Mouse (Mus musculus): Measurements from ENCODE around the gene Cracr2b. TPM values are rescaled to one million over a fixed set of nuclear protein-coding genes. Genes with fewer than 3 reads are reported as not detected.
"Not testable (repeated sequence)": the region's sequence is repeated elsewhere in the genome, so short reads cannot be mapped to it uniquely, and the experiment has no call there.

Gene Cracr2b
- total RNA-seq, 2 experiments from 2014 or later = 13.1 to 14.2 TPM

DNA sequence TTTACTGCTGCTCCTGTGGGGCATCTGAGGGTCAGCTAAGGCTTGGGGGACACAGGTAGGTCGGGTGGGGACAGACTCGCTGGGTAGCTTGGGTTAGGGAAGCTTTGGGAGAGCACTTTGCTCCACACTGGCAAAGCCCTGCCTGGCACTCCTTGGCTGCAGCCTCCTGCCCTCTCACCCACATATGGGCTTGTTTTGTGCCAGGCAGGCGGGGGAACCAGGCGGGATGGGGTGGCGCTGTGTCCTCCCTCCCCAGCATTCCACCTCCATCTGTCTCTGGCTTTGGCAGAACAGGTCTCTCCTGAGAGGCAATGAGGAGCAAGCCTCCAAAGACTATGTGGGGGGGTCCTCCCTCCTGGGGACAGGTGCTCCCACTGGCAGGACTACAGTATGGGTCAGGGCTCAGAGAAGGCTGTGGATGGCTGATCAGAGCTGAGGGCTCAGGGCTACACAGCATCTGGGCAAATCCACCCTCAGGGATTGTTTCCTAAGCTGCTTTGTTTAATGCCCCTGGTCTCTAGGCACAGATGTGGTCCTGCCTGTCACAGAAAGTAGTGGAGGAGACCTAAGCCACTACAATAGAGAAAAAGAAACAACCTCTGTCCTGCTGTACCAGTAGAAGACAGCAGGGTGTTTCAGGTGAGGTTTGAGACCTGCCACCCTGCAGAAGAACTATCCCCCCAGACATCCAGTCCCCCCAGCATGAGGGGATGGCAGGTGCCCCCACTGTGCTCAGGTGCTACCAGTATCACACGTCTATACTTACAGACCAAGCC lies 28.0 kb upstream of the Cracr2b start:
- no peak for DNase-seq (ENCODE audit: low spot score in 2 of 2)

DNA sequence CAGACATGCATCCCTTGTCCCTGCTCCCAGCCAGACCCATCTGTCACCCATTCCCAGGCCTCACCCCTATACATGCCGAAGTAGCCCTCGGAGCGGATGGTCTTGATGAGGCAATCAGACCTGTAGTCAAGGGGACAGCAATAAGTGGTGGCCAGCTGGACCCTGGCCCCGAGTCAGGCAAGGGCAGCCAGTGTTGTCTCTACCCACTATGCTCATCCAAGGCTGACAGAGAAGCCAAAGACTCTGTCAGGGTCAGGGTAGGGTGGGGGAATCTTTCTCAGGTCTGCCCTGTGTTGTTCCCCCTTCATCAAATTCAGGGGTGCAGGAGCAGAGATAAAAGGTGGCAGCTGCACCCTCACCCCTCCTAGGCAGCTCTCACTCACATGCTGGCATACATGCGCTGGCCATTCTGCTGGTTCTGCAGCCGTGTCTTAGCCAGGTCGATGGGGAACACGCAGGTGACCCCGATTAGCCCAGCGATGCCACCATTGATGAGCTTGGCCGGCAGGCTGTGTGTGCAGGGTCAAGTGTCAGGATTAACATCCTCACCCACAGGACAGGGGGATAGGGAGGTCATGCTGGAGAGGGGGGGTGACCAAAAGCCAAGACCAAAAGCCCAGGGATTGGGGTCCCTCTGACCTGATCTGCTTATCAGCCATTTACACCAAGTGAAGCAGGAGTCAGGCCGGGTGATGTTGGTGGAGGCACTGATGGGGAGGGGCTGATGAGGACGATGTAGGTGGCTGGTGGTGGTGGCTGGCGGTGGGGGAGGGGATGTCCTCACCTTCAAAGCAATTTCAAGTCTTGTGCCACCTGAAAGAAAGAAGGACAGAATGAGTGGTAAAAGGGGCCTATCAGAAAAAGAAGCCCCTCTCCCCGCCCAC lies 27.1 kb upstream of the Cracr2b start:
- DNase-seq (ENCODE audit: low spot score in 2 of 2) = no peak

DNA sequence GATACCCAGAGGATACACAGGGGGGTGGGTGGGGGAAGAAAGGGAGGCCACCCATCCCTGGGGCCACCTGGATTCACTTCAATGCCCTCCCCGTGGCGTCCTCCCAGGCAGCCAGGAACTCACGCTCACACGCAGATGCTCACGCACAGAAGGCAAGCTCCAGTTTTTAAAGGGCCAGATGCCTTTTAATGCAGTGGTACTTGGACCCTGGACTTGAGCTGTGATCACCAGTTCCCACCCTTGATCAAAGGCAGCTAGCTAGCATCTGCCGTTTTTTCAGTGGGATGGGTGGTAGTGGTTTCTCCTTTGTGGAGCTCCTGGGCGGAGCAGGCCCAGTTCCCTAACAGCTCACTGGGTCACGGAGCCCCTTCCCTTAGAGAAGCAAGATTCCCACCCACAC lies 26.4 kb upstream of the Cracr2b start:
- DNase-seq (ENCODE audit: low spot score in 2 of 2) = no peak

DNA sequence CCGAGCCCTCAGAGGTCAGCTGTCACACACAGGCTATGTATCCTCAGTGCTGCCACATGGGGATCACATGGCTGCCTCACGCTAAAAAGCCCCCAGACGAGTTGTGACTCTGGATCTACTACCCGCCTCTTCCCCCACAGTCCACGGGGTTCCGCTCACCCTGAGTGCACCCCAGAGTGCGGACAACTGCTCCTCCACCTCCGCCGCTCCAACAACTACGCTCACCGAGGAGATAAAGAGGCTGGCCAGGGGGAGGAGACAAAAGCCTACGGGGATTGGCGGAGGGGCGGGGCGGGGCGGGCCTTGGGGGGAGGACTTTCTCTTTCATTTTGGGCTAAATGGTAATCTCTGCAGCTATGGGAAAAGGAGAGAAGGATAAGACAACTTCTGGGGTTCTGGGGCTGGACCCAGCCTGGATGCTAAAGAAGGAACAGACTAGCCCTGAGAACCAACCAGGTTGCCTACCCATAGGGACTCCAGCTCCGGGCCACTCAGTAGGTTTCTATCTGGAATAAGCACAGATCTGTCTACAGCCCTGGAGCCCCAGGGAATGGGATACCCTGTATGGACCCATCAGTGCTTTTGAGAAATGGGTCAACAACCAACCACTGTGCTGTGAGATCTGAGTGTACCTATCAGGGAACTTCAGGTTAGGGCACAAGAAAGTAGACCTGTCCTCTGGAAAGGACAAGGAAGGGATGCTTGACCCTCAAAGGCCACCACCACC lies 25.6 kb upstream of the Cracr2b start:
- DNase-seq (ENCODE audit: low spot score in 2 of 2) = no peak

DNA sequence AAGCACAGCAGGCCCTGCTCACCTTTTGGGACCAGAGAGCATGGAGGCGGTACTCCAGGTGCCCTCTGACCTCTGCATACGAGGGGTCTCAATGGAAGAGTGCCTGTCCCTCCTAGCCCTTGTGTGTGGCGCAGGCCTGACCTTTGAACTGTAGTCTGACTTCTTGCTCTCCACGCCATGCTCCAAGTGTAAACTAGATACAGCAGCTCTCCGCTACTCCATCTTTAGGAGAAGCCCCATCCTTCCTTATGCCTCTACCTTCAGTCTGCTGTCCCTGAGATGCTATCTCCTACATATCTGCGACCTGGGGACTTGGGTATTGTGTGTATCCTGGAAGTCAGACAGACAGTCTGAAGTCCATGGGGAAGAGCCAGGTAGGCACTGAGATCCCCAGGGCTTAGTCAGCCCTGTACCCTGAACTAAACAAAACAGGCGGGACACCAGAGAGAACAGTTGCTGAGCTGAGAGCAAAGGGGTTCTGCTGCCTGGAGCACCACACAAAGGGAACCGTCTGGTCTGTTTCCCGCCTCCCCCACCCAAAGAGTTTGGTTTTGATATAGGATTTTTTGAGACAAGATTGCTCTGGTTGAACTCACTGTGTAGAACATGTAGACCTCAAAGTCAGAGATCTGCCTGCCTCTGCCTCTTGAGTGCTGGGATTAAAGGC lies 24.9 kb upstream of the Cracr2b start:
- no peak for DNase-seq (ENCODE audit: low spot score in 2 of 2)

DNA sequence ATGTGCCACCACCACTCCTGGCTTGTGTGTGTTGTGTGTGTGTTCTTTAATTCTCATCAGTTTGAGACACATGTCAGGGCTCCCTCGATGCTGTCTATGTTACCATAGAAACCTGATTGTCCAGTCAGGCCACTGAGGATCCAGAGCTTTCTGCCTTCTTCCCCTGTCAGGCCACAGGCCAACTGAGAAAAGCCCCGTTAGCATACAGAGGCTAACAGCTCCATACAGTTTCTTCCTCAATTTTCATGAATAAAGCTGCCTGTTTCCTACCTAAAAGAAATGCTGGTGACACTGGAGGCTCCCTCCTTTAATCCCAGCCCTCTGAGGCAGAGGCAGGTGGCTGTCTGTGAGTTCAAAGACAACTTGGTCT lies 24.4 kb upstream of the Cracr2b start:
- no peak for DNase-seq (ENCODE audit: low spot score in 2 of 2)

DNA sequence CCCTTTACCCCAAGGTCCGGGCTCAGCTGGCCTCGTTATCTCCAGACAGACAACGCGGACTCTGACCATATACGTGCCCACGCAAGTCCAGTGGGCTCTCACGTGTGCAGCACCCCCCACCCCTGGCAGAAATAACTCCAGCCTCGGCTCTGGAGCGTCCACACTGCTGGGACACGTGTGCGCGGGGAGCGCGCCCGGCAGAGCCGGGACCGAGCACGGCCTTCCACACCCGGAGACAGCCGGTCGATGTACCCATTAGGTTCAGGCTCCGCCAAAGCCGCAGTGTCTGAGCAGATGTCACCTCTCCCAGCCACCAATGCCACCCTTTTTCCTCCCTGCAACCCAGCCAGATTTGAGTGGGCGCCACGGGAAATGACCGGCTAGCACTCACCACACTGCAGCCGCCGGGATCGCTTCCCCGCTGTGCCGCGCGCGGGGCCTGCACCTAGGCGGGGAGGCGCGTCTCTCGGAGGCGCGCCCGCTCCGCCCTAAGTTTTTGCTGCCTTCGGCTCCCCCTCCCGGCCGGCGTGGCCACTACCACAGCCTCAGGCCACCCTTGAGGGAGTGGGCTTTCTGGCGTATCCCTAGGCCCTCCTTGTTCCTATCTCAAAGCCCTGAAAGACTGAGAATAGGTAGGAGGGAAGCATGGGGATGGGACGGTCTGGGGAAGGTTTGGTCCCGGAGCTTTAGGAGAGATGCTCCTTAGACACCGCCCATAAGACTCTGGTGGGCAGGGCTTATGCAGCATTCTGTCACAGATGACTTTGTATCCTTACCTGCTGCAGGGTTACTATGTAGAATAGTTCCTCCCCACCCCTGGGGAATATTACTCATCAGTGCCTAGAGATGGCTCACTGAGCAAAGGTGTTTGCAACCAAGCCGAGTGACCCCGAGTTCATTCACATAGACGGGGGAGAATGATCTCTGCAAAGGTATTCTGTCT lies 23.4 kb upstream of the Cracr2b start, which contains the start of gene Slc25a22:
Gene Slc25a22 (minus strand): TSS at position 715 of the 943 bp plus-strand sequence.
- DNase-seq (ENCODE audit: low spot score in 2 of 2) = peak; percentile 64 to 70

DNA sequence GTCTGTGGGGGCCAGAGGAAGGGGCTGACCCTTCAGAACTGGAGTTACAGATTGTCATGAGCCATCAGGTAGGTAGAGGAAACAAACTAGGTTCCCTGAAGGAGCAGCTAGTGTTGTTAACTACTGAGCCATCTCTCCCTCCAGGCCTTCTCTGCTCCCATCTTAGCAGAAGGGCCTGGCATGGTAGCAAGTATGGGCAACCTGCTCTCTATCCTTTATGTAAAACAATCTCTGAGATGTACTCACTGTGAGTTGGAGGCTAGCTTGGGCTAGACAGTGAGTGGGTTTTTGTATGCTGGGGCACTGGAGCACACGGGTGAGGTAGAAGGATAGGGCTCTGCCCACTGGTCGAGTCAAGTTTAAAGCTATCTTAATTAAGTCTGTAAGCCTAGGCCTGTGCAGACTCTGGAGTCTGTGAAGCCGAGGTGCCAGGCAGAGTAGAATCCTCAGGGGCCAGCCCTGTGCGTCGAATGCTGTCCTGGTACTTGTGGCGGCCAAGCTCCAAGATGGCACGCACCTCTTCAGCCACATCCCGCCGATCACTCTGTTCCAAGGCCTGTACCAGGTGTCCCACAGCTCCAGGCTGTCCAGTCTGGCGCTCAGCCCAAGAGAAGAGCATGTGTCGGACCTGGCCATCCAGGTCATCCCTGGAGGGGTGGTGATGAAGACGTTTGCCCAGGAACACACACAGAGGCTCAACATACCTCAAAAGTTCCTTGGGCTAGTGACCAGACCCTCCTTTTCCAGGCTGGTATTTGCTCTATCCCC lies 22.5 kb upstream of the Cracr2b start:
- DNase-seq (ENCODE audit: low spot score in 2 of 2) = no peak

DNA sequence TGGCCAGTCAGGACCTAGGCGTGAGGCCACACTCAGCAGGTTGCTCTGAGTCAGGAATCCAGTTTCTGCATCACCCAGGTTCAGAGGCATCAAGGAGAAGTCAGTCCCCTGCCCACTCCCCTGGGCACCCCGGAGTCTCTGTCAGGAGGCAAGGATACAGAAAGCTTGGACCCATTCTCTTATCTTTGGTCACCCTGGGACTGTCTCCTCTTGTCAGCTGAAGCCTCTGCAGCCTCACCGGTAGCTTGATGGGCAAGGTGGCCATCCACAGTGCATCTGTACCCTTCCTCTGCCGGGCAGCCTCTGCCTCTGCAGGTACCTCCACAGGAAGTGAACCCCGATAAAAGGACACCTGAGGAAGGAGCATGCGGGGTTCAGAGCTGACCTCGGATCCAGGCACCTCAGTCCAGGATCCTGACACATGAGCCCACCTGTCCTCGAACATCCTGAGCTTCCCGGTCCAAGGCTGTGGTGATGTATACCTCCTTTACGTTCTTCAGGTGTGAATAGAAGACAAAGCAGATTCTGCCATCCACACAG lies 21.7 kb upstream of the Cracr2b start:
- no peak for DNase-seq (ENCODE audit: low spot score in 2 of 2)

DNA sequence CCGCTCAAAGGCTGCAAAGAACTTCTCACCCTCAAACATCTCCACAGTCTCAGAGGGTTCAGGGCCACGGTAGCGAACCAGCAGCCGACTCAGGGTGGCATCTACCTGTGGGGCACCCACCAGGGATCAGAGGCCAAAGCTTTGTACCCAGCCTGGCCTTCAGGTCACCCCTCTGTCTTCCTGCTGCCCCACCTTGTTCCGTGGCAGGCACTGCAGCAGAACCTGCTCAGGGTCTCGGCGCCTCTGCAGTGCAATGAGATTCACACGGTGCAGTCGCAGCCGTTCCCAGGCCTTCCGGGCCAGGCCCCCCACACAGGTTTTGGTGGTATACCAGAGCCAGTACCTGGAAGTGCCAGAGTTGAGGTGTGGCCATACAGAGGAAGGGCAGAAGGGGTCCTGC lies 21.1 kb upstream of the Cracr2b start:
- DNase-seq (ENCODE audit: low spot score in 2 of 2) = no peak

DNA sequence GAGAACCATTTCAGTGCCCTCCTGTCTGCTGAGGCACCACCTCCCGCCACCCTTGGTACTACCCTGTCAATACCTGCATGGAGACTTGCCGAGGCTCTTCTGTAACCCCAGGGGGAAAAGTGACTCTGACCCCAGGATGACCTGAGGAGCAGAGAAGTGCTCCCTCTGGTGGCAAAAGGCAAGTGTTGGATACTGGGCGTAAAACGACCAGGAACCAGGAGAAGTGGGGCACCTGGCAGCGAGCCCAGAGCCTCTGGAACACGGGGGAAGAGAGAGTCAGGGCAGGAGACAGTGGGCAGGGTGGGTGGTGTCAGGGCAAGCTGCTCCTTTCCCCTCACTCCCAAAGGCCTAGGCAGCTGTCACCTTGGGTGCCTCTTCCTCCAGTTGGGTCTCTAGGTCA lies 20.3 kb upstream of the Cracr2b start:
- peak in 1 of 2 experiments; percentile 47 for DNase-seq (ENCODE audit: low spot score in 2 of 2)

DNA sequence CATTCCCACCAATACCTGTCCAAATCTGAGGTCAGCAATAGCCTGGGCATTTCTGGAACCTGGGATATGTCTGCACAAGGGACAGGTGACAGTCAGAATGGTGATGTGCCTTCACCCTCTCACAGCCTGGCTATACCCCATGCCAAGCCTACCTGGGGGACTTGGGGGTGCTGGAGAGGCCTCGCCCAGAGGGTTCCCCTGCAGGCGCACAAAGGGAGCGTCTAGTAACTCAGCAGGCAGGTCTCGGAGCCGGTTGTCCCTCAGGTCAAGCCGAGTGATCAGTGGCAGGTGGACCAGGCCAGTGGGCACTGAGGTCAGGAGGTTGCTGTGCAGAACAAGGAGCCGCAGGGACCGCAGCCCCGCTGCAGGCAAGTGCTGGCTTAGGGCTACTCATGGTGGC lies 19.4 kb upstream of the Cracr2b start:
- DNase-seq (ENCODE audit: low spot score in 2 of 2) = no peak

DNA sequence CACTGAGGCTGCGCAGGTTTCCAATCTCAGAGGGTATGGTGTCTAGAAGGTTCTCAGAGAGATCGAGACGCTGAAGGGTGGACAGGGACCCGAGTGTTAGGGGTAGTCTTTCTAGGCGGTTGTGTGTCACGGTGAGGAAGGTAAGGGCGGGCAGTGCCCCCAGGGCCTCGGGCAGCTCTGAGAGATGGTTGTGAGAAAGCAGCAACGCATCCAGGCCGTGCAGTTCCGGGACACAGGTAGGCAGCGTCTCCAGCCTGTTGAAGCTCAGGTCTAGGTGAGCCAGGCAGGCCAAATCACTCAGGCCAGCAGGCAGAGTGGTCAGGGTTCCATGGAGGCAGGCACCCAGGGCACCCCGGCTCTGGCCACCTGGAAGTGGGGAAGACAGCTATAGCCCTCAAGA lies 18.7 kb upstream of the Cracr2b start:
- DNase-seq (ENCODE audit: low spot score in 2 of 2) = no peak

DNA sequence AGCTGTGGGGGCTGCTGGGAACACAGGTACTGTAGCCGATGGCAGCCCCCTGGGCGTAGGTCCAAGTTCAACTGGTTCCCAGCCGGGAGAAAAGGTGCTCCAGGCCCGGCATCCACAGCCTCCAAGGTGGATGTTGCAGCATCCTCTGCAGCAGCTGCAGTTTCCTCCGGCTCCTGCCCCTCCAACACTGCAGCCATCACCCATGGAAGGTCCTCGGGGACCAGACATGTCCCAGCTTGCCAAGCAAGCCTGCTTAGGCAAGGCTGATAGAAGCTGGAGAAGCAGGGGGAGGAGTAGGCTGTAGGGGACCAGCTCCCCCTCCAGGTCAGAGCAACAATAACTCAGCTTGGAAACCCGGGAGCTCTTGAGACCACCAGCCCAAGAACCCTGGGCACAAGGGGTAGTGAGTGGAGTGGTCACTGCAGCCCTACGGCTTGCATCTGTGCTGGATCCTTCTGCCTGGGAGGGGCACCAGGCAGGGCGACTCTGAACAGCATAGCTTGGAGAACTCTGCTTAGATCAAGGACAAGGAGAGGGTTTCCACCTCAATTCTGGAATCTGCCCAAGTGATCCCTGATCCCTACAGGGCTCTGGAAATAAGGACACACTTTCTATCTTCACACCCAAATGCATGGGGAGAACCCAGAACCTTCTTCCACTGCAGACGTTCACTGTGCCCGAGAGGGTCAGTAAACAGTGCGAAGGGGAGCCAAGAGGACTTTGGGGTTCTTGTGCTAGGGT lies 17.6 kb upstream of the Cracr2b start:
- no peak for DNase-seq (ENCODE audit: low spot score in 2 of 2)

DNA sequence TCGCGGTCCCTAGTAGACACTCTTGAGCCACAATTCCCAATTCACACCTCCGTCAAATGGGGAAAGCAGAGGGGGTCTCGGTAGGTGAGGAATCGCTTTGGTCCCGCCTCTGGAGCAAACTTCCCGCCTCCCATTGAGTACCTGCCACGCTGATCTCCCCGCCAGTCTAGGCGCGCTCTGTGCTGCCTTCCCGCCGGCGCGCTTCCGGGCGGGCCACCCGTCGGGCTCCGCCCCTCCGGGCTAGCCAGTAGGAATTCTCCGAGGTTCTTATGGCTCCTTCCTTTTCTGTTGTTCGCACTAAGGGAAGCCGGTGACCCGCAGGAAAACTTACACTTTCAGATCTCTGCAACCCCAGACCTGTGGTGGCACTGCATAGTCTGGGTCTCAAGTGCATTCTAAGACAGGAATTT lies 17.1 kb upstream of the Cracr2b start, which contains the start of gene Pidd1:
Gene Pidd1 (minus strand): TSS at position 198 of the 410 bp plus-strand sequence.
- DNase-seq (ENCODE audit: low spot score in 2 of 2) = peak in 1 of 2 experiments; percentile 37

DNA sequence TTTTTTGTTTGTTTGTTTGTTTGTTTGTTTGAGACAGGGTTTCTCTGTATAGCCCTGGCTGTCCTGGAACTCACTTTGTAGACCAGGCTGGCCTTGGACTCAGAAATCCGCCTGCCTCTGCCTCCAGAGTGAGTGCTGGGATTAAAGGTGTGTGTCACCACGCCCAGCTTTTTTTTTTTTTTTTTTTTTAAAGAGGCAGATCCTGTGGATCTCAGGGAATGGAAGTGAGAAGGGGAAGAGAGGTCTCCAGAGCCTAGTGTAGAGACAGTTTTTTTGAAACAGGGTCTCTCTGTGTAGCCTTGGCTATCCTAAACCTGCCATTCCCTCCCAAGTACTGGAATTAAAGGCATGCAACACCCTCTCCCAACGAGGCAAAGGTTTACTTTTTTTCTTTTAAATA lies 14.5 kb upstream of the Cracr2b start:
- DNase-seq (ENCODE audit: low spot score in 2 of 2) = not testable (repeated sequence)

DNA sequence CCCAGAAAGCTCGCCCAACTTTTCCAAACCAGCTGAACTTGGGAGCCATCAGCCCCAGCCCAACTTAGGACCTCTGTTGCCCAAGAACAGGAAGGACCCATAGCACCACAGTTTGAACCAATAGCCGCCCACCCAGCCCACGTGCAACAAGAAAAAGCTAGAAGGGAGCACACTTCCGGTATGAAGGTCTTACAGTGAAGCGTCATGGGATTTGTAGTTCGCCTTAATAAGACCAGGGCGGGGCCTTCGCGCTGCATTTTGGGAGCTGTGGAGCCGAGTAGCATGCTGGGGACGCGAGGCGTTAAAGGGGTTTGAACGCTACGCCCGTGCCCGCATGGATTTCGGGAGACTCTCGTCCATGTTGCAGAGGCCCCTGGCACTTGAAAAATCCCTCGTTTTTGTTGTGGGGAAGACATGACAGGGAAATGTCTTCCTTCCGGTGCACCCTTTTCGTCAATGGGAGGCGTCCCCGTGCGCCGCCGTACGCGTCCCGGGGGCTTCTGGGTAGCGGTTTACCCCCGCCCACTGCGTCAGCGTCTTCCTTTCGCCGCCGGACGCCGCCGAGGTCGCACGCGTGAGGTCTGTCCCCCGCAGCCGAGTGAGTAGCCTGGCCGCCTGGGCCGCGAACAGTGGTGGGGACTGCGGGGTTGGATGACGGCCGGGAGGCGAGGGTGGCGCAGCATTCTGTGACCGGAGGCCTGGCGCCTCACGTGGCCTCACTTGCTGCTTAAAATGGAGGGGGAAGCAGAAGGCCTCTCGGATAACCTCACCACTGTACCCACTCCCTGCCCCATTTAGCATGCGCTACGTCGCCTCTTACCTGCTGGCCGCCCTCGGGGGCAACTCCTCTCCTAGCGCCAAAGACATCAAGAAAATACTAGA lies 13.5 kb upstream of the Cracr2b start, which contains the start of gene Rplp2:
Gene Rplp2 (plus strand): TSS at position 261 of the 882 bp plus-strand sequence.
- peak; percentile 89 for DNase-seq (ENCODE audit: low spot score in 2 of 2)
